Mouse (Mus musculus): ENCODE measurements at regions not wholly inside any gene's neighbourhood (a gene's known extent, or its start where the extent isn't known, plus 50 kb on each side); places are given as distances from the start of the nearest gene placed in this dataset.

DNA sequence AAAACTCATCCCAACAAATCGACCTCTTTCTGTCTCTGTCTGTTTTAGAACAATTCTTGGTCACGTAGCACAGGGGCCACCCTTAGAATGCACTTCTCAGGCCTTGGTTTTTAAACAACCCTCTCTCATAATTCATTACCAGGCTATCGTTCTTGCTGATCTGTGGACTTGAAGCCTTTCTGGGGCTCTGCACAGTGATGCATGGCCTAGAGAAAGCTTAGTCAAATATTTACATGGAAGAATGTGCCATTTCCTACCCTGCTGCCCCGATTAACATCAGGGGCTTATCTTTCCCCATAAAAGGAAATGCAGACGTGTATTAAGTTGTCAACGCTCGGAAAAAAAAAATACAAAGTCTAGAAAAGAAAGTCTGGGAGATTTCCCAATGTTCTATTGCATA is 1448.0 kb downstream of the Gsdmc2 start:
- WGBS (ENCODE audit: insufficient replicate concordance) = 53% methylated on average over 7 of the region's 7 CpGs

DNA sequence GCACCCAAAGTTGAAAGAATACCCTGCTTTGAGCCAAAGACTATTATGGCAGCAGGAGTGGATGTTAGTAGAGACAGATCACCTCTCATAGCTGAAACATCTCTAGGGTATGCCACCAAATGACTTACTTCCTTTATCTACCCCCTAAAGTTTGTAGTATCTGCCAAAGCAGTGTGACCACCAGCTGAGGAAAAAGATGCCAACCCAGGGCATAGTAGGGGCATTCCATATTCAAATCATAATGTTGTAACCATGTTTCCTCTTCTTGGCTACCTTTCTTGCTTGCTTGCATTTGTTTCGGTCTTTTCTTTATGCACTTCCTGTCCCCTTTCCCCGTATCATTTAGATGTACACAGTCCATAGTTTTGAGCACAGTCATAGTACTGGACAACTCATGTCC is 1449.6 kb downstream of the Gsdmc2 start:
- WGBS (ENCODE audit: insufficient replicate concordance) = 79% methylated on average over 2 of the region's 2 CpGs

More for the DNA sequence above, 1448.0 kb downstream of the Gsdmc2 start:
- DNase-seq (no peak), ATAC-seq (no peak)
- H3K4me3 ChIP-seq (ENCODE audit: low read depth, low read length) = no peak overlapping the region
- no peaks in the 10 kb centered on the region for H3K4me1 ChIP-seq (ENCODE audit: insufficient read depth)
- H3K36me3 ChIP-seq (replicated peaks; ENCODE audit: insufficient read depth, low read length) = no peaks in the 10 kb centered on the region
- no peak overlapping the region for H3K9ac ChIP-seq (replicated peaks)
- H3K27ac ChIP-seq (ENCODE audit: low read depth) = no peak overlapping the region
- no peaks in the 10 kb centered on the region for H3K27me3 ChIP-seq (ENCODE audit: insufficient read depth, low read length)
- no peak for TF ChIP-seq EP300 (IDR thresholded peaks at IDR 0.05; ENCODE audit: low read depth)
- no peak overlapping the region for H3K4me2 ChIP-seq (ENCODE audit: low read depth, low read length)
- H3K9me3 ChIP-seq (ENCODE audit: low read length) = no peaks in the 10 kb centered on the region

DNA sequence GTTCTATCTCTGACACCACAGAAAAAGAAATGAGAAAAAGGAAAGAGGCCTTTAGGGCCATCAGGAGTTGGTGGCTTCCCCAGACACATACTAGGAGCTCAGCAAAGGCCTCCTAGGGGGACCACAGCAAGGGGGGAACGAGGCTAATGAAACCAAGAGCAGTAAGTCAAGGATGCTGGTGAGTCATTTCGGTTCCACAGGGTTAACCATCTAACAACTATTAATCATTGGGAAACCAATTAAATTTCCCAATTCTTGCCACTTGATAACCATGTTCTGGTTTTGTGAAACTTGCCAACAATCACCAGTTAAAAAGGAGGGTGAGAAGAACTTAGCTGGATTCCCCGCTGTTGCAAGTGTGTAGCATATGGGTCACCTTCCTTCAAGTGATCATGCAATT is 1451.6 kb downstream of the Gsdmc2 start:
- WGBS (ENCODE audit: insufficient replicate concordance) = 75% methylated on average over 3 of the region's 3 CpGs
- no peak for ATAC-seq
- TF ChIP-seq EP300 (IDR thresholded peaks at IDR 0.05; ENCODE audit: low read depth) (no peak), CTCF (IDR thresholded peaks at IDR 0.05; ENCODE audit: low read depth) (no peak)

More for the DNA sequence above, 1449.6 kb downstream of the Gsdmc2 start:
- Histone ChIP-seq H3K36me3 (replicated peaks; ENCODE audit: insufficient read depth, low read length) (no peaks in the 10 kb centered on the region), H3K9me3 (ENCODE audit: low read length) (no peaks in the 10 kb centered on the region), H3K4me1 (ENCODE audit: insufficient read depth) (no peaks in the 10 kb centered on the region), H3K4me3 (ENCODE audit: low read depth, low read length) (no peak overlapping the region), H3K27me3 (ENCODE audit: insufficient read depth, low read length) (no peaks in the 10 kb centered on the region), H3K27ac (ENCODE audit: low read depth) (no peak overlapping the region), H3K4me2 (ENCODE audit: low read depth, low read length) (no peak overlapping the region), H3K9ac (replicated peaks) (no peak overlapping the region)
- no peak for TF ChIP-seq CTCF (IDR thresholded peaks at IDR 0.05; ENCODE audit: low read depth)
- TF ChIP-seq EP300 (IDR thresholded peaks at IDR 0.05; ENCODE audit: low read depth) = no peak
- DNase-seq (no peak), ATAC-seq (no peak)

DNA sequence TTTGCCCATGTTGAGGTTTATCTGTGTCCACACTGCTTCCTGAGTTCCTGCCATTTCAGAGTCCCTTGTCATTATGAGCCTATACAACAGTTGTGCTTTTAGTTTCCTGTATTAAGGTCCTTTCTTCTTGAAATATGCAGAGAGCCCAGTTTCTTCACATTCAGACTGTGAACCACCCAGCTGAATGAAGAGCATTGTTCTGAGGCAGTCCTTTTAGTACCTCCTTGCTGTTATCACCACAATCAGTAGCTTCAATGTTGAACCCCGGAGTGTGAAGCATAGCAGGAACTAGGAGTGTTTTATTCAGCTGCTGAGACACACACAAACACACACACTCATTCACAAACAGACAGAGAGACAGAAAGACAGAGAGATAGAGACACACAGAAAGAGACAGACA is 1452.1 kb downstream of the Gsdmc2 start:
- Histone ChIP-seq H3K27ac (ENCODE audit: low read depth) (no peak overlapping the region), H3K4me3 (ENCODE audit: low read depth, low read length) (no peak overlapping the region), H3K4me1 (ENCODE audit: insufficient read depth) (no peaks in the 10 kb centered on the region), H3K9me3 (ENCODE audit: low read length) (no peaks in the 10 kb centered on the region), H3K36me3 (replicated peaks; ENCODE audit: insufficient read depth, low read length) (no peaks in the 10 kb centered on the region), H3K9ac (replicated peaks) (no peak overlapping the region), H3K27me3 (ENCODE audit: insufficient read depth, low read length) (no peaks in the 10 kb centered on the region), H3K4me2 (ENCODE audit: low read depth, low read length) (no peak overlapping the region)
- ATAC-seq (no peak), DNase-seq (no peak)
- 33% methylated on average over 1 of the region's 1 CpGs for WGBS (ENCODE audit: insufficient replicate concordance)
- TF ChIP-seq EP300 (IDR thresholded peaks at IDR 0.05; ENCODE audit: low read depth) (no peak), CTCF (IDR thresholded peaks at IDR 0.05; ENCODE audit: low read depth) (no peak)

More for the DNA sequence above, 1451.6 kb downstream of the Gsdmc2 start:
- H3K4me2 ChIP-seq (ENCODE audit: low read depth, low read length) = no peak overlapping the region
- H3K4me1 ChIP-seq (ENCODE audit: insufficient read depth) = no peaks in the 10 kb centered on the region
- no peak overlapping the region for H3K4me3 ChIP-seq (ENCODE audit: low read depth, low read length)
- no peaks in the 10 kb centered on the region for H3K36me3 ChIP-seq (replicated peaks; ENCODE audit: insufficient read depth, low read length)
- DNase-seq = no peak
- no peak overlapping the region for H3K27ac ChIP-seq (ENCODE audit: low read depth)
- no peak overlapping the region for H3K9ac ChIP-seq (replicated peaks)
- H3K9me3 ChIP-seq (ENCODE audit: low read length) = no peaks in the 10 kb centered on the region
- H3K27me3 ChIP-seq (ENCODE audit: insufficient read depth, low read length) = no peaks in the 10 kb centered on the region

DNA sequence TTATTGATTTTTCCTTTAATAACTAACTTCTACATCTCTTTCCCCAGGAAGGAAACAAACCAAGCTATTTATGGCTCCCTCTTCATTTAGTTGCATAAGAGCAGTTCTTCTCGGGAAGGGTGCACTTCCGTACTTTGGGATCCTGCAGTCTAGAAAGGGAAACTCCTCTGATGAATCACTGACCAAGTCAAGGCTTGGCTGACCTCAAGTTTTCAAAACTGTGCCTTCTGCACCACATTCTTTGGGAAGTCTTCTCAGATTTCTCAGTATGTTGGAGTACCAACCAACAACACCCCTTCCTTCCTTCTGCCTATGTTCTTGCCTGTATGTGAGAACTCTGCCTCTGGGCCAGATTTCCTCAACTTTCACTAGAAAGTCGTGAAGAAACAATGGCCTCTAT is 1452.6 kb downstream of the Gsdmc2 start:
- DNase-seq (no peak), ATAC-seq (peak; percentile 23; the same call in 1 of the 2 replicates)
- Histone ChIP-seq H3K4me2 (ENCODE audit: low read depth, low read length) (no peak overlapping the region), H3K4me1 (ENCODE audit: insufficient read depth) (no peaks in the 10 kb centered on the region), H3K9ac (replicated peaks) (no peak overlapping the region), H3K36me3 (replicated peaks; ENCODE audit: insufficient read depth, low read length) (no peaks in the 10 kb centered on the region), H3K27ac (ENCODE audit: low read depth) (no peak overlapping the region), H3K4me3 (ENCODE audit: low read depth, low read length) (no peak overlapping the region), H3K9me3 (ENCODE audit: low read length) (no peaks in the 10 kb centered on the region), H3K27me3 (ENCODE audit: insufficient read depth, low read length) (no peaks in the 10 kb centered on the region)
- 32% methylated on average over 3 of the region's 3 CpGs for WGBS (ENCODE audit: insufficient replicate concordance)
- TF ChIP-seq CTCF (IDR thresholded peaks at IDR 0.05; ENCODE audit: low read depth) (no peak), EP300 (IDR thresholded peaks at IDR 0.05; ENCODE audit: low read depth) (peak; percentile 20; the same call in 1 of the 2 replicates)

DNA sequence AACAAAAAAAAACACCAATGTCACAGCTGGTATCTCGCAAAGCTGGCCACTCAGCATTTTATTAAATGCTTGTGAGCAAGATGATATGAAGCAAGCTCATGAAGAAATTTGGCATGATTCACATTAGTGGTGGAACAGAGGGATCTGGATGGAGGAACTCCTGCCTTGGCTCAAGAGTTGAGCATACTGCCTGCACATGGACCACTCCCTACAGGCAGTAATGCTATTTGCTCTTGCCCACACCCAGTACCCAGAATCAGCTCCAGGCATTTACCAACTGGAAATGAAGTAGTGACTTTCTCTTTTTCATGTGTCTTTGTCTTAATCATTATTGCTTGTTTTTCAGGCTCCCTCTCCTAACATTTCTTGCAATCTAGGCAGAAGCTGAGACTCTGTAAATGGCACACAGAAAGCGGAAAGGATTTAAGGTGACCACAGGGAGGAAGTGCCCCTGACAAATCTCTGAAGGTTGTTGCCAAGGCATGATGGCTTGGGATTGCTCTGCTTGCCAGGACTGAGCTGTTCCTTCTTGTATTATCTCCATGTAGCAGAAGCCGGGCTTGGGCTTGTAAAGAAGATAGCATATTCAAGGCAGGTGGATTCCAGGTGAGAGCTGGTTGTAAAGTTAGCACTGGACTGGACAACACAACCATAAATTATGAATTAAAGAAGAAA is 1455.4 kb downstream of the Gsdmc2 start:
- H3K27ac ChIP-seq (ENCODE audit: low read depth) = no peak overlapping the region

More for the DNA sequence above, 1455.4 kb downstream of the Gsdmc2 start:
- H3K27me3 ChIP-seq (ENCODE audit: insufficient read depth, low read length) = no peaks in the 10 kb centered on the region
- H3K9ac ChIP-seq (replicated peaks) = no peak overlapping the region
- H3K4me2 ChIP-seq (ENCODE audit: low read depth, low read length) = no peak overlapping the region
- no peaks in the 10 kb centered on the region for H3K36me3 ChIP-seq (replicated peaks; ENCODE audit: insufficient read depth, low read length)
- H3K4me1 ChIP-seq (ENCODE audit: insufficient read depth) = no peaks in the 10 kb centered on the region
- no peaks in the 10 kb centered on the region for H3K9me3 ChIP-seq (ENCODE audit: low read length)
- no peak overlapping the region for H3K4me3 ChIP-seq (ENCODE audit: low read depth, low read length)
- no peak for ATAC-seq
- TF ChIP-seq EP300 (IDR thresholded peaks at IDR 0.05; ENCODE audit: low read depth) (no peak), CTCF (IDR thresholded peaks at IDR 0.05; ENCODE audit: low read depth) (no peak)
- no peak for DNase-seq
- WGBS (ENCODE audit: insufficient replicate concordance) = 74% methylated on average over 3 of the region's 3 CpGs
